Mouse (Mus musculus): ENCODE measurements around the gene Coro7.

- TF ChIP-seq CTCF (IDR thresholded peaks at IDR 0.05; ENCODE audit: low read depth) (no peak), EP300 (IDR thresholded peaks at IDR 0.05; ENCODE audit: low read depth) (no peak)
Measured at GRCm38 (mm10) chr16:4615297-4615696, 64.3 kb downstream of the Coro7 start.
